9 mouse cellular contexts compared by ENCODE assay signal in the genomic region with DNA sequence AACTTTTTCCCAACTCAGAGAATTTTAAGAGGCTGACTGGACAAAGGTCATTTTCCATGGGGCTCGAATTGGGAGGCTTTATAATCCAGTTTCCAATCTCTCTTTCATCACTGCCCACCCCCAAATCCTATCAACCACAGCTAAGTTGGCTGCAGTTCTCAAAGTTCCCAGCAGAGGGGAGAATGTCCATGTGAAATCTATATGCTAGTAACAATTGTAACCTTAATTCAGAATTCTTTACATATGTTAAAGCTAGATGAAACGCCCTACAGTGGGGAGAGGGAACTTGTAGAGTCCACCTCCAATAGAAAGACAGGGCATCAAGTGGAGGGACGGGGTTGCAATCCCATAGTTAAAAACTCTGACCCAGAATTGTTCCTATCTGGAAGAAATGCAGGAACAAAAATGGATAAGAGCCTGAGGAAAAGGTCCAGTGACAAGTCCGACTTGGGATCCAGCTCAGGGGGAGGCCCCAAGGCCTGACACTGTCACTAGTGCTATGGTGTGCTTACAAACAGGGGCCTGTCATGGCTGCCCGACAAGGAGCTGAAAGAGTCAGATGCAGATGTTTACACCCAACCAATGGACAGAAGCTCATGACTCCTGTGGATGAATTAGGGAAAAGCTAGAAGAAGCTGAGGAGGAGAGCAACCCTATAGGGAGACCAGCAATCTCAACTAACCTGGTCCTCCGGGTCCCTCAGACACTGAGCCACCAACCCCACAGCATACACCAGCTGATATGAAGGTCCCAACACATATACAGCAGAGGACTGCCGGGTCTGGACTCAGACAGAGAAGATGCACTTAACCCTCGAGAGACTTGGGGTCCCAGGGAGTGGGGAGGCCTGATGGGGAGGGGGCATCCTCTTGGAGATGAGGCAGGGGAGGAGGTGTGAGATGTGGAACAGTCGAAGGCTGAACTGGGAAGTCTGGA. TPM values are rescaled to one million over a fixed set of nuclear protein-coding genes. Genes with fewer than 3 reads are reported as not detected.
DNase-seq lines count a peak whose midpoint lies in the region; ATAC-seq and TF ChIP-seq lines count a peak whose summit lies in the region.
"Had no signal": no experiment of that assay in that cellular context is flagged by ENCODE, and none has a peak within 500 bp of the region (broad histone marks: within the 10 kb centered on the region; RNA-seq: fewer than 3 reads in every experiment).

No protein-coding gene starts in this region.

- no peak overlapping the region for H3K9ac ChIP-seq in liver, adult 2 months (ENCODE audit: low read depth, low read length)
- H3K9ac ChIP-seq in liver, embryonic 12.5 days = no peak overlapping the region
- no peak overlapping the region for H3K9ac ChIP-seq in forebrain, embryonic 14.5 days (ENCODE audit: low read length)
- H3K9ac ChIP-seq in intestine, postnatal 0 days (ENCODE audit: low read depth, low read length) = no peak overlapping the region
- no peak overlapping the region for H3K9ac ChIP-seq in limb, embryonic 13.5 days
- no peak overlapping the region for H3K9ac ChIP-seq in neural tube, embryonic 12.5 days
- H3K9ac ChIP-seq: embryonic facial prominence, embryonic 15.5 days had no signal

- H3K79me2 ChIP-seq in liver, adult 2 months (ENCODE audit: control insufficient read depth, insufficient read depth, low read length) = no peaks in the 10 kb centered on the region

- H3K27ac ChIP-seq in liver, adult 2 months (replicated peaks; ENCODE audit: insufficient read depth, low read depth, low read length) = no peak overlapping the region
- no peak overlapping the region for H3K27ac ChIP-seq in liver, embryonic 12.5 days
- no peak overlapping the region for H3K27ac ChIP-seq in forebrain, embryonic 14.5 days (ENCODE audit: low read depth, low read length)
- no peak overlapping the region for H3K27ac ChIP-seq in intestine, postnatal 0 days (ENCODE audit: low read depth, low read length)
- H3K27ac ChIP-seq in limb, embryonic 13.5 days = no peak overlapping the region
- no peak overlapping the region for H3K27ac ChIP-seq in neural tube, embryonic 12.5 days
- H3K27ac ChIP-seq: embryonic facial prominence, embryonic 15.5 days had no signal

- no peak for TF ChIP-seq POLR2A in liver, adult 2 months (IDR thresholded peaks at IDR 0.05; ENCODE audit: extremely low read depth, insufficient read depth, low read length)

- H3K27me3 ChIP-seq in liver, adult 2 months (ENCODE audit: control insufficient read depth, insufficient read depth, low read length) = no peaks in the 10 kb centered on the region
- no peaks in the 10 kb centered on the region for H3K27me3 ChIP-seq in liver, embryonic 12.5 days (replicated peaks)
- H3K27me3 ChIP-seq in forebrain, embryonic 14.5 days (replicated peaks; ENCODE audit: control insufficient read depth, insufficient read depth, low read length) = no peaks in the 10 kb centered on the region
- no peaks in the 10 kb centered on the region for H3K27me3 ChIP-seq in intestine, postnatal 0 days (replicated peaks; ENCODE audit: control insufficient read depth, insufficient read depth, low read length)
- H3K27me3 ChIP-seq in limb, embryonic 13.5 days = no peaks in the 10 kb centered on the region
- H3K27me3 ChIP-seq in neural tube, embryonic 12.5 days (replicated peaks) = no peaks in the 10 kb centered on the region
- H3K27me3 ChIP-seq: embryonic facial prominence, embryonic 15.5 days had no signal

- no peaks in the 10 kb centered on the region for H3K9me3 ChIP-seq in liver, embryonic 12.5 days (replicated peaks)
- H3K9me3 ChIP-seq in forebrain, embryonic 14.5 days (replicated peaks; ENCODE audit: control insufficient read depth, low read length) = no peaks in the 10 kb centered on the region
- H3K9me3 ChIP-seq in intestine, postnatal 0 days (ENCODE audit: control insufficient read depth) = no peaks in the 10 kb centered on the region
- no peaks in the 10 kb centered on the region for H3K9me3 ChIP-seq in limb, embryonic 13.5 days
- H3K9me3 ChIP-seq in neural tube, embryonic 12.5 days = no peaks in the 10 kb centered on the region
- H3K9me3 ChIP-seq: embryonic facial prominence, embryonic 15.5 days had no signal

- WGBS in liver, adult 2 months = 44% methylated on average over 9 of the region's 9 CpGs
- WGBS in liver, embryonic 12.5 days (ENCODE audit: insufficient replicate concordance) = 34% methylated on average over 9 of the region's 9 CpGs
- 49% methylated on average over 9 of the region's 9 CpGs for WGBS in forebrain, embryonic 14.5 days
- WGBS in intestine, postnatal 0 days = 43% methylated on average over 9 of the region's 9 CpGs
- 47% methylated on average over 9 of the region's 9 CpGs for WGBS in limb, embryonic 13.5 days
- WGBS in neural tube, embryonic 12.5 days = 53% methylated on average over 9 of the region's 9 CpGs

- no peak for ATAC-seq in liver, embryonic 12.5 days
- ATAC-seq in forebrain, embryonic 14.5 days = peak; percentile 81
- no peak for ATAC-seq in intestine, postnatal 0 days
- ATAC-seq in limb, embryonic 13.5 days (ENCODE audit: low FRiP score, low read depth) = peak; percentile 77
- peak; percentile 76 for ATAC-seq in neural tube, embryonic 12.5 days (ENCODE audit: low FRiP score, low read depth)

- DNase-seq in liver, adult 2 months (ENCODE audit: extremely low read depth, low read depth, low spot score) = peak; percentile 27
- peak; percentile 52 for DNase-seq in c-Kit-positive CD71-negative TER-119-negative erythroid progenitor cells, embryonic 14.5 days (ENCODE audit: low read depth)
- DNase-seq in forebrain, embryonic 14.5 days (ENCODE audit: low spot score) = peak; percentile 82
- DNase-seq in thymus, postnatal 14 days = peak; percentile 68

- no peaks in the 10 kb centered on the region for H3K4me1 ChIP-seq in liver, adult 2 months (ENCODE audit: control insufficient read depth, insufficient read depth, low read length)
- H3K4me1 ChIP-seq in liver, embryonic 12.5 days = no peaks in the 10 kb centered on the region
- H3K4me1 ChIP-seq in forebrain, embryonic 14.5 days (ENCODE audit: control insufficient read depth, insufficient read depth, low read length) = no peaks in the 10 kb centered on the region
- no peaks in the 10 kb centered on the region for H3K4me1 ChIP-seq in intestine, postnatal 0 days (replicated peaks; ENCODE audit: control insufficient read depth, insufficient read depth, low read length)
- no peaks in the 10 kb centered on the region for H3K4me1 ChIP-seq in limb, embryonic 13.5 days
- no peaks in the 10 kb centered on the region for H3K4me1 ChIP-seq in neural tube, embryonic 12.5 days
- H3K4me1 ChIP-seq: embryonic facial prominence, embryonic 15.5 days had no signal

- TF ChIP-seq CTCF in liver, adult 2 months (IDR thresholded peaks at IDR 0.05; ENCODE audit: low read depth, low read length) = peak; percentile 27
- TF ChIP-seq CTCF in intestine, postnatal 0 days (IDR thresholded peaks at IDR 0.05; ENCODE audit: low read depth) = peak; percentile 79

- no peaks in the 10 kb centered on the region for H3K36me3 ChIP-seq in liver, adult 2 months (ENCODE audit: control insufficient read depth, insufficient read depth, low read length)
- no peaks in the 10 kb centered on the region for H3K36me3 ChIP-seq in liver, embryonic 12.5 days
- no peaks in the 10 kb centered on the region for H3K36me3 ChIP-seq in forebrain, embryonic 14.5 days (ENCODE audit: control insufficient read depth, insufficient read depth, low read length)
- H3K36me3 ChIP-seq in intestine, postnatal 0 days (ENCODE audit: control insufficient read depth, insufficient read depth) = no peaks in the 10 kb centered on the region
- no peaks in the 10 kb centered on the region for H3K36me3 ChIP-seq in limb, embryonic 13.5 days
- no peaks in the 10 kb centered on the region for H3K36me3 ChIP-seq in neural tube, embryonic 12.5 days
- H3K36me3 ChIP-seq: embryonic facial prominence, embryonic 15.5 days had no signal

- no peak overlapping the region for H3K4me3 ChIP-seq in liver, adult 2 months (ENCODE audit: insufficient read depth, low read depth, low read length)
- no peak overlapping the region for H3K4me3 ChIP-seq in liver, embryonic 12.5 days
- no peak overlapping the region for H3K4me3 ChIP-seq in forebrain, embryonic 14.5 days (ENCODE audit: low read depth, low read length)
- no peak overlapping the region for H3K4me3 ChIP-seq in intestine, postnatal 0 days (ENCODE audit: low read depth, low read length)
- no peak overlapping the region for H3K4me3 ChIP-seq in limb, embryonic 13.5 days
- no peak overlapping the region for H3K4me3 ChIP-seq in neural tube, embryonic 12.5 days
- H3K4me3 ChIP-seq: embryonic facial prominence, embryonic 15.5 days had no signal

- H3K4me2 ChIP-seq in liver, embryonic 12.5 days = no peak overlapping the region
- no peak overlapping the region for H3K4me2 ChIP-seq in forebrain, embryonic 14.5 days (ENCODE audit: low read length)
- H3K4me2 ChIP-seq in intestine, postnatal 0 days (replicated peaks; ENCODE audit: low read depth) = no peak overlapping the region
- H3K4me2 ChIP-seq in limb, embryonic 13.5 days (replicated peaks) = no peak overlapping the region
- H3K4me2 ChIP-seq in neural tube, embryonic 12.5 days (replicated peaks) = no peak overlapping the region
- H3K4me2 ChIP-seq: embryonic facial prominence, embryonic 15.5 days had no signal

RNA-seq across cellular contexts. Expression of a gene that starts 8.1 kb away (rescaled TPM):
- not detected in 2 replicates for total RNA-seq in liver, adult 2 months (2014; rRNA removed)
- not detected in 2 replicates for polyA plus RNA-seq in liver, adult 2 months (2012; rRNA removed)
- polyA plus RNA-seq in liver, embryonic 12.5 days (2016; fragmentation: Nextera tagmentation; extraction: Ambion mirVana) = 0.07 and 0.22 TPM in 2 replicates
- polyA plus RNA-seq in forebrain, embryonic 14.5 days (2014; fragmentation: Nextera tagmentation; extraction: Ambion mirVana) = 0.32 and 0.73 TPM in 2 replicates
- polyA plus RNA-seq in intestine, postnatal 0 days (2015; fragmentation: Nextera tagmentation; extraction: Ambion mirVana) = 0.07 and 0.17 TPM in 2 replicates
- polyA plus RNA-seq in limb, embryonic 13.5 days (2015; fragmentation: Nextera tagmentation; extraction: Ambion mirVana) = 15.5 and 16.3 TPM in 2 replicates
- 4.5 and 4.8 TPM in 2 replicates for polyA plus RNA-seq in neural tube, embryonic 12.5 days (2016; fragmentation: Nextera tagmentation; extraction: Ambion mirVana)

RNA-seq across cellular contexts. Expression of a gene that starts 33.4 kb away (rescaled TPM):
- not detected in 2 replicates for total RNA-seq in liver, adult 2 months (2014; rRNA removed)
- not detected in 2 replicates for polyA plus RNA-seq in liver, adult 2 months (2012; rRNA removed)
- 7.5 and 8.0 TPM in 2 replicates for polyA plus RNA-seq in liver, embryonic 12.5 days (2016; fragmentation: Nextera tagmentation; extraction: Ambion mirVana)
- polyA plus RNA-seq in forebrain, embryonic 14.5 days (2014; fragmentation: Nextera tagmentation; extraction: Ambion mirVana) = 2.1 and 2.5 TPM in 2 replicates
- 30.5 and 30.7 TPM in 2 replicates for polyA plus RNA-seq in intestine, postnatal 0 days (2015; fragmentation: Nextera tagmentation; extraction: Ambion mirVana)
- 3.6 and 4.0 TPM in 2 replicates for polyA plus RNA-seq in limb, embryonic 13.5 days (2015; fragmentation: Nextera tagmentation; extraction: Ambion mirVana)
- polyA plus RNA-seq in neural tube, embryonic 12.5 days (2016; fragmentation: Nextera tagmentation; extraction: Ambion mirVana) = 5.1 and 5.7 TPM in 2 replicates

Comparison
In these comparisons a context has a peak if more than half of its experiments do, and no peak if none do; other contexts are left out.
1. DNase-seq: peak in every context shown above with its lines; median percentile 82 in forebrain, embryonic 14.5 days; 68 in thymus, postnatal 14 days; 52 in c-Kit-positive CD71-negative TER-119-negative erythroid progenitor cells, embryonic 14.5 days; 27 in liver, adult 2 months.
2. ATAC-seq: peak in forebrain, embryonic 14.5 days (single experiment), limb, embryonic 13.5 days (single experiment) and neural tube, embryonic 12.5 days (single experiment); none in liver, embryonic 12.5 days (single experiment) and intestine, postnatal 0 days (single experiment).